Mouse (Mus musculus): ENCODE results near the gene Vmn1r129.
"Not testable (repeated sequence)": the region's sequence is repeated elsewhere in the genome, so short reads cannot be mapped to it uniquely, and the experiment has no call there.

Vmn1r129 gene

DNA sequence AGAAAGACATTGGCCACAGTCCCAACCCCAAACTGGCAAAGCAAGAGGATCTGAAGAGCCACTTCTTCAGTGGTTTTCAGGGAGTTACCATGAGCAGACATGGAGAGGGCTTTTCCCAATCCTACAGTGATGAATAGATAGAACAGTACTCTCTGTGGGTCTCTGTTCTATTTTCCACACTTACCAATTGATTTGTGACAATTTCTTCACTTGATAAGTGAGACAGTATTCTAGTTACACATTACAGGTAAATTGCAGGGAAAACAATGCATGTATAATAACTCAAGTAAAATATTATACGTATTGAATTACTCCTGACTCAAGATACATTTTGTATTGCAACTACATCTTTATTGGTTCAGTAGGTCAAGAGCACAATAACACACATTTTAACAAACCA, at the start of gene Vmn1r129:
TSS of gene Vmn1r129 (minus strand) at position 101 of the 400 bp plus-strand sequence.
- DNase-seq (ENCODE audit: low read depth, low spot score): not testable (repeated sequence)

GRCm38 (mm10) chr7:21349073-21349472, 12.0 kb downstream of the Vmn1r129 start, which contains the start of gene Vmn1r128:
Vmn1r128 (plus strand) TSS chr7:21349373.
- DNase-seq (ENCODE audit: low read depth, low spot score): not testable (repeated sequence)

- DNase-seq (ENCODE audit: low read depth, low spot score): not testable (repeated sequence)
Measured at GRCm38 (mm10) chr7:21319761-21320160, 41.3 kb downstream of the Vmn1r129 start, which contains the start of gene Vmn1r127. Vmn1r127 (minus strand) TSS chr7:21319861.

All from CD4-positive helper T cell, adult 2 months (primary cell).